Mouse (Mus musculus) thymus, postnatal 36 days (tissue): ENCODE results near the gene Robo3.

Source experiments
- DNase-seq, 2 experiments: peaks; one replicate each; pipeline ENCODE4 v3.0.0; 2022; ENCODE audit warnings: mixed read lengths in 2 of 2

The Robo3 gene

GRCm38 (mm10) chr9:37429326-37429725, 3.7 kb downstream of the Robo3 start:
- no peak for DNase-seq

GRCm38 (mm10) chr9:37421239-37421638, 11.8 kb downstream of the Robo3 start:
- DNase-seq = peak; percentile 49 to 65

- DNase-seq = peak; percentile 81 to 86
Observed at GRCm38 (mm10) chr9:37420676-37421075, 12.4 kb downstream of the Robo3 start.

DNA sequence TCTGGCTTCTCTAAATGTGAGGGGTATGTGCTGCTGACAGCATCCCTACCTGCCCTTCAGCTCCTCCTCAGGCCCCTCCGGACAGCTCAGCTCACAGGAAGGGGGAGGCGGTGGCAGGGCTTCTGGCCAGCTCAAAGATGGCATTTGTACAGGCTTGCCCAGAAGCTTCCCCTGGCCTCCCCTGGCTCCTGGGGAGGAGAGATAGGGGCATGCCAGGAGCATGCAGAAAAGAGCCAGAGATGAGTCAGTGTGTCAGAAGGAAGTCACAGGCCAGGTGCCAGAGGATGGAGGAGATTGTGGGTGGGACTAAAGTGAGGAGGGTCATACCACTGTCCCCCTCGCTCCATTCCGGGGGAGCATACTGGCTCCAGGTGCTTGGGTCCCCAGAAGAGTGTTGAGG, 14.3 kb downstream of the Robo3 start:
- DNase-seq = no peak

DNA sequence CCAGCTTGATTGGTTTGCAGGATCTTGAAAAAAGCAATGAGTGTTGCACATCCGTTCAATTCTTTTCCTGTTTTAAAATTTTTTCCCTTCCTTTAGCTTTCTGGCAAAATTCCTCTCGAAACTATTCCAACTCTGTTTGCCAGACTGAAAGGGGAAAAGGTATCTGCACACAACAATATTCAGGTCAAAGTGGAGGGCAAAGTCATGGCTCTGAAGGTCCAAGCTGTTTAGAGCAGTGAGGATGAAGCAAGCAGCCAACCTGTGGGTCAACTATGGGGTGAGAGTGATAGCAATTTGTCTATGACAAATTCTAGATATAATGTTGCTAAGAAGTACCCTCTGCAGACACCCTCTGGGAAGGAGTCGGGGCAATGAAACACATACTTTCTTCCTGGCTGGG, 18.4 kb downstream of the Robo3 start:
- no peak for DNase-seq

DNA sequence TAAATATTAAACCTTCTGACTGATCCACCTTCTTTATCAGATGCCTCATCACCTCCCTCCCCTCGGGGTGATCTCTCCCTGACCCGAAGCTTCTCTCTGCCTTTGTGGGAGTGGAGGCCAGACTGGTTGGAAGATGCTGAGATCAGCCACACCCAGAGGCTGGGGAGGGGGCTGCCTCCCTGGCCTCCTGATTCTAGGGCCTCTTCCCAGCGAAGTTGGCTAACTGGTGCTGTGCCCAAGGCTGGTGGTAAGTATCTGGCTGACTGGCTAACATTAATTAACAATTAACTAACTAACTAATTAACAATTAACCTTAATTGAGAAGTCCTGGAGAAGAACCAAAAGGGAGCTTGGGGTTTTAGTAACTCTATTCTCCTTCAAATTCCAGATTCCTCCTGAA, 20.1 kb downstream of the Robo3 start:
- DNase-seq = no peak

- no peak for DNase-seq
Observed at GRCm38 (mm10) chr9:37409698-37410445, 23.2 kb downstream of the Robo3 start.

DNA sequence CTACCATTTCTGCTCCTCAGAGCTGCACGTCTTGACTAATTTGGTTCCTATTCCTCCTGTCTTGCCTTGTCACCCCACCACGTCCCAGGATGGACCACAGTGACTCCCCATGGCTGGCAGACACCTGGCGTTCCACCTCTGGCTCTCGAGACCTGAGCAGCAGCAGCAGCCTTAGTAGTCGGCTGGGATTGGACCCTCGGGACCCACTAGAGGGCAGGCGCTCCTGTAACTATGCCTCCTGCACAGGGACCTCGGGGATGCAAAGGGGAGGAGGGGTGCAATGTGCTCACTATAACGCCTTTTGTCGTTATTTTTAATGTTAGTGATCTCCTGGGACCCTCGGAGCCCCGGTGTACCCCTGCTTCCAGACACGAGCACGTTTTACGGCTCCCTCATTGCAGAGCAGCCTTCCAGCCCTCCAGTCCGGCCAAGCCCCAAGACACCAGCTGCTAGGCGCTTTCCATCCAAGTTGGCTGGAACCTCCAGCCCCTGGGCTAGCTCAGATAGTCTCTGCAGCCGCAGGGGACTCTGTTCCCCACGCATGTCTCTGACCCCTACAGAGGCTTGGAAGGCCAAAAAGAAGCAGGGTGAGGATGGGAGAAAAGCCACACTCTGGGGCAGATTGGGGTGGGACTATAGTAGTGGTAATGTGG, 25.1 kb downstream of the Robo3 start:
- no peak for DNase-seq

- DNase-seq = no peak
Observed at GRCm38 (mm10) chr9:37406372-37406771, 26.7 kb downstream of the Robo3 start.

DNA sequence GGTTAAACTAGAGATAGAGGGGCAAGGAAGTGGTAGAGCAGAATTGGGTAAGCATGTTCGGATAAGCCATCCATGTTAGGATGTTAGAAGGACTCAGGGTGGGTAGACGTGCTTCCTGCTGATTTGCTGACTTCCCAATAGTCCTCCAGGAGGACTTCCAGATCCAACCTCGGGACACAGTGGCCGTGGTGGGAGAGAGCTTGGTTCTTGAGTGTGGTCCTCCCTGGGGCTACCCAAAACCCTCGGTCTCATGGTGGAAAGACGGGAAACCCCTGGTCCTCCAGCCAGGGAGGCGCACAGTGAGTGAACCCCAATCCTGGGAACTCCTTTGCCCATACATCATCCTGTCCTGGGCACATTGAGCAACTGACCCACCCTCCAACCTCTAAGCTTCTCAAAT, 30.0 kb downstream of the Robo3 start:
- DNase-seq = no peak

DNA sequence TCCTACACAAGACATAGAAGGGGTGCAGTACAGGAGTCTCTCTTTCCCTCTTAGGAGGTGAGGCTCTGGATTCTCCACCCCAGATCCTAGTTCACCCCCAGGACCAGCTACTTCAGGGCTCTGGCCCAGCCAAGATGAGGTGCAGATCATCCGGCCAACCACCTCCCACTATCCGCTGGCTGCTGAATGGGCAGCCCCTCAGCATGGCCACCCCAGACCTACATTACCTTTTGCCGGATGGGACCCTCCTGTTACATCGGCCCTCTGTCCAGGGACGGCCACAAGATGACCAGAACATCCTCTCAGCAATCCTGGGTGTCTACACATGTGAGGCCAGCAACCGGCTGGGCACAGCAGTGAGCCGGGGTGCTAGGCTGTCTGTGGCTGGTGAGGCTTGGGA, 30.5 kb downstream of the Robo3 start:
- DNase-seq = no peak

GRCm38 (mm10) chr9:37401802-37402201, 31.2 kb downstream of the Robo3 start, which contains the start of gene Robo4:
Gene Robo4 (plus strand): TSS chr9:37401897.
- no peak for DNase-seq

DNA sequence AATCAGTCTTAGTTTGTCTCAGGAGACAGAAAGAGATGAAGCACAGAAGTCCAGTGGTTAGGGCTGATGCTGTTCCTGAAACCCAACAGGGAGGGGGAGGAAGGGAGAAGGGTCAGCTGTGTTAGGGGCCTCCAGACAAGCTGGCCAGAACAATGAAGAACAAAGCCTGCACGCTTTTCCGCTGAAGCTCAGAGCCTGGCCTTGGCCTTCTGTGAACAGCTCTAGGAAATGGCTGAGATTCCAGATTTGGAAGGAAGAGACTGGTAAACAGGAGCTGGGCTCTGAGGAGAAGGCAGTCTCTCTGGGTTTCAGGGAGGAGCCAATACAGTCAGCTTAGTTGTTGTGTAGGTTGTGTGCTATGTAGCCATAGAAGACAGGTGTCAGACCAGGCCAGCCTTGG, 32.5 kb downstream of the Robo3 start:
- no peak for DNase-seq

GRCm38 (mm10) chr9:37393482-37394131, 39.4 kb downstream of the Robo3 start:
- no peak for DNase-seq

DNA sequence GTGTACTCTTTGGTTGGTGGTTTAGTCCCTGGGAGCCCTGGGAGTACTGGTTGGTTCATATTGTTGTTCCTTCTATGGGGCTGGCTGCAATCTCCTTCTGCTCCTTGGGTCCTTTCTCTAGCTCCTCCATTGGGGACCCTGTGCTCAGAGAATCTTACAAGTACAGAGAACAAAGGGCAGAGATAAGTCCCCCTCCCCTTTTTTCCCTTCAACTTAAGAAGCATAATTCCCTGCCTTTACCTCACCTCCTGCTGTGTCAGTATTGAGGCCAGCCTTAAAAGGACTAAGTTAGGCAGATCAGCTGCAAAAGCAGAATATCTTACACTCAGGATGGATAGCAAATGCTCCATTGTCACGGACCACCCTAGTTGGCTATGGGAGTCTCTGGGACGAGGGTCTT, 41.0 kb downstream of the Robo3 start:
- no peak for DNase-seq

DNA sequence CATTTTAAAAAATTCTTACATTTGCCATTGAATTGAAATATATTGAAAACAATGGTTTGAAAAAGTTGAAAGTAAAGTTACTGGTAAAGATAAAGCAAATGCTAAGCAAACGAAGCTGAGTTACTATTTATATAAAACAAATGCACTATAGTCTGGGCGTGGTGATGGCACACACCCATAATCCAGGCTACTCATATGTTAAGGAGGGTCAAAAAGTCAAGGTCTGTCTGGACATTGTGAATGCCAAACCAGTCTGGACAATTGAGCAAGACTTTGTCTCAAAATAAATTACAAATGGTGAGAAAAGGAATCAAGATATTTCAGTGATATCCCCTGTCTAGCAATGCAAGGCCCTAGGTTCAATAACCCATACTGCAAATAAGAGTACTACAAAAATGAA, 42.2 kb downstream of the Robo3 start:
- no peak for DNase-seq

DNA sequence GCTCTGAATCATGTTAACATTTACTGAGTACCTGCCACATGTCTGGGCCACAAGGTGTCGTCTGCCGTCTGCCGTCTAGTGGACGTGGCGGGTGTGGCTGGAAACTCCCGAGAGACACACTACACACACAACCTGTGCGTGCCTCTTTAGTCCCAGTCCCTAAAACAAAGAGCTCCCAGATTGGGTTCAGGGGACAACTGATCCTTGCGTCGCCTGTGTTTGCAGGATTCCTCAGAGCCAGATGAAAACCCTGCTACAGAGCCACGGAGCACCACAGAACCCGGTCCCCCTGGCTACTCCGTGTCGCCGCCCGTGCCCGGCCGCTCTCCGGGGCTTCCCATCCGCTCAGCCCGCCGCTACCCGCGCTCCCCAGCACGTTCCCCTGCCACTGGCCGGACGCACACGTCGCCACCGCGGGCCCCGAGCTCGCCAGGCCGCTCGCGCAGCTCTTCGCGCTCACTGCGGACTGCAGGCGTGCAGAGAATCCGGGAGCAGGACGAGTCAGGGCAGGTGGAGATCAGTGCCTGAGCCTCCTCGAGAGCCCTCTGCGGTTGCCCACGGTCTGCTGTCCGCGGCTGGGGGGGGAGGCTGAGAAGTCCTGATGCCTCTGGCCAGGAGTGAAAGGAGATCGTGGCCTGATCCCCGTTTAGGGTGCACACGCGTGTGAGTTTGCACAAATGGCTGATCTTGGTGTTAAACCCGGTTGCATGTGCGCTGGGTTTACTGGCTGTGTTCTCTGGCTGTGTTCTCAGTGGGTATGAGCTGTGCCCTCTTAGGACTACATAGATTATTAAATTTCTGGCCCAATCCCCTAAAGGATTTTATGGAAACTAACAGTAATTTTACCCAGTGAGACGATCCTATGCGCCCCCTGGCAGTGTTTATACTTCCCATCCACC, 48.5 kb downstream of the Robo3 start:
- DNase-seq = no peak

GRCm38 (mm10) chr9:37383161-37383560, 49.9 kb downstream of the Robo3 start:
- DNase-seq = no peak

DNA sequence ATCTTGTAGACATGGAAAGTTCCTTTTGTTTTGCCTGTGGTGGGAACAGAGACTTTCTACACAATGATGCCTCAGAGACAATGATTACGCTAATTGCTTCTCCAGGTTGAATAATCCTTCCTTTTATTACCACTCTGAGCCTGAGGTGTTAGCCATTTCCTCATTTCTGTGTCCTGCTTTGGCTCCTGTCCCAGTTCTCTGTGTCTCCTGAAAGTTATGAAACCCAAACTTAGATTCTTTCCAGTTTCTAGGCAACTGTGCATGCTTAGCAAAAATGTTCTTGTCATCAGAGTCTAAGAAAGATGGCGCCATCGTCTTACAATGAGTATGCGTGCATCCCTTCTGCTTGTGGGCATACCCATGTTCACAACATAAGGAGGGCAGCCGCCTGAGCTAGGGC, 57.3 kb downstream of the Robo3 start:
- DNase-seq = no peak

DNA sequence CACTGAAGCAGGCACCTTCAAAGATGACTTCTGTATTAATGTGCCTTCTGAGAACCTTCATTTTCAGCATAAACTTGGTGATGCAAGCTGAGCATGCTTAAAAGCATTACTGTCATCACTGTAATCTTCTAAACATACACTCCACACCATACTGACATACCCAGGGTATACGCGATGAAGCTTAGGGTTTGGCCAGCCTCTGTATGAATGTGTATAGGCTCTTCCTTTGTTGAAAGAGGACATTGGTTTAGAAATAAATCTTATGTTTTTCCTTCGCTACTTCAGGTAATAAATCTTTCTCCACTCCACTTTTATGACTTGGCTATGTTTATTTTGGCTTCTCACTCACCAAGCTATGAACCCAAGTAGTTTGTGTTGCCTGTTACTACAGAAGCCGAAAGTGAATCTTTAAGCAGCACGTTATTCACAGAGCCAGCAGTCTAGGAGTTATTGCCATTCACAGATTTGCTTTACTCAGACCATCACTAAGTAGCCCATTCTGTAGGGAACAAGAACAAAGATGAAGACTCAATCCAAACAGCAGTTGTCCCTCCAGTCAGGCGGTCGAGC, 61.7 kb downstream of the Robo3 start:
- no peak for DNase-seq

DNA sequence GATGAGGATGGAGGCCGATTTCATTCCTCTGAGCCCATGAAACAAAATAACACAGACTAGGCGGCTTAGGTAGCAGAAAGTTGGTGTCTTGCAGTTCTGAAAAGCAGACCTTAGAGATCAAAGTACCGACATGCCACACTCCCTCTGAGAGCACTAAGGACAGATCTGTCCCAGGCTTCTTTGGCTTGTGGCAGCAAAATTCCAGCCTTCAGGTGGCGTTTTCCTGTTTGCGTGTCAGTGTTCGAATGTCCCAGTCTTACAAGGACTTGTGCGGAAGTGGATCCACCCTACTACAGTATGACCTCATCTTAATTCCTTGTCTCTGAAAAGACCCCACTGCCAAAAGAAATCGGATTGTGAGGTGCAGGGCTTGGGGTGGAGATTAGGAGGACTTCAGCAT, 64.2 kb downstream of the Robo3 start:
- no peak for DNase-seq

GRCm38 (mm10) chr9:37368081-37368830, 64.8 kb downstream of the Robo3 start:
- DNase-seq = no peak
